Mouse (Mus musculus): ENCODE results near the gene Gm8909. TPM values are rescaled to one million over a fixed set of nuclear protein-coding genes. Genes with fewer than 3 reads are reported as not detected.

The Gm8909 gene
- not detected in 2 replicates for polyA plus RNA-seq (2012; rRNA removed)
- polyA plus RNA-seq (2014; fragmentation: Nextera tagmentation; extraction: Ambion mirVana), result not detected in 2 replicates

GRCm38 (mm10) chr17:36168039-36168652, at the start of gene Gm8909:
TSS of gene Gm8909 (minus strand) at chr17:36168537.
- Histone ChIP-seq H3K4me1 (replicated peaks; ENCODE audit: control insufficient read depth in 2 of 2, insufficient read depth in 2 of 2, low read length in 1 of 2) (no peaks in the 10 kb centered on the region), H3K9ac (replicated peaks) (no peak within 1 kb of the TSS), H3K4me3 (ENCODE audit: insufficient read depth in 1 of 2, low read depth in 2 of 2, low read length in 2 of 2) (peak within 1 kb of the TSS; percentile 36 to 48), H3K9me3 (ENCODE audit: control insufficient read depth, low read length) (no peaks in the 10 kb centered on the region), H3K4me2 (ENCODE audit: low read depth) (peak within 1 kb of the TSS; percentile 58), H3K27ac (no peak within 1 kb of the TSS), H3K36me3 (replicated peaks; ENCODE audit: control insufficient read depth, insufficient read depth, low read depth) (no peaks in the 10 kb centered on the region), H3K27me3 (ENCODE audit: control insufficient read depth, insufficient read depth, low read length) (peaks cover 46% of the 10 kb centered on the region)
- no peak for TF ChIP-seq CTCF (IDR thresholded peaks at IDR 0.05; ENCODE audit: low read depth)
- no peak for TF ChIP-seq EP300 (IDR thresholded peaks at IDR 0.05; ENCODE audit: low read depth)
- 2% methylated on average over 62 of the region's 63 CpGs for WGBS (ENCODE audit: insufficient replicate concordance)
- ATAC-seq (ENCODE audit: insufficient read depth) (no peak), DNase-seq (ENCODE audit: low read depth in 3 of 3, low spot score in 3 of 3) (no peak)

GRCm38 (mm10) chr17:36215586-36215985, 47.2 kb upstream of the Gm8909 start:
- H3K27me3 ChIP-seq (ENCODE audit: control insufficient read depth, insufficient read depth, low read length), result peaks cover 26% of the 10 kb centered on the region
- ATAC-seq (ENCODE audit: insufficient read depth) (no peak), DNase-seq (ENCODE audit: low read depth in 3 of 3, low spot score in 3 of 3) (no peak)
- H3K4me2 ChIP-seq (ENCODE audit: low read depth), result no peak overlapping the region
- TF ChIP-seq CTCF (IDR thresholded peaks at IDR 0.05; ENCODE audit: low read depth) (no peak), EP300 (IDR thresholded peaks at IDR 0.05; ENCODE audit: low read depth) (no peak)
- H3K9me3 ChIP-seq (ENCODE audit: control insufficient read depth, low read length), result no peaks in the 10 kb centered on the region
- H3K9ac ChIP-seq (replicated peaks), result no peak overlapping the region
- no peaks in the 10 kb centered on the region for H3K36me3 ChIP-seq (replicated peaks; ENCODE audit: control insufficient read depth, insufficient read depth, low read depth)
- no peak overlapping the region for H3K4me3 ChIP-seq (ENCODE audit: insufficient read depth in 1 of 2, low read depth in 2 of 2, low read length in 2 of 2)
- H3K4me1 ChIP-seq (replicated peaks; ENCODE audit: control insufficient read depth in 2 of 2, insufficient read depth in 2 of 2, low read length in 1 of 2), result no peaks in the 10 kb centered on the region
- H3K27ac ChIP-seq, result no peak overlapping the region
- 4% methylated on average over 20 of the region's 20 CpGs for WGBS (ENCODE audit: insufficient replicate concordance)

- Histone ChIP-seq H3K36me3 (replicated peaks; ENCODE audit: control insufficient read depth, insufficient read depth, low read depth) (no peaks in the 10 kb centered on the region), H3K27ac (no peak overlapping the region), H3K27me3 (ENCODE audit: control insufficient read depth, insufficient read depth, low read length) (peaks cover 15% of the 10 kb centered on the region), H3K4me2 (ENCODE audit: low read depth) (no peak overlapping the region), H3K4me1 (replicated peaks; ENCODE audit: control insufficient read depth in 2 of 2, insufficient read depth in 2 of 2, low read length in 1 of 2) (no peaks in the 10 kb centered on the region), H3K4me3 (ENCODE audit: insufficient read depth in 1 of 2, low read depth in 2 of 2, low read length in 2 of 2) (no peak overlapping the region), H3K9me3 (ENCODE audit: control insufficient read depth, low read length) (no peaks in the 10 kb centered on the region), H3K9ac (replicated peaks) (no peak overlapping the region)
- ATAC-seq (ENCODE audit: insufficient read depth), result no peak
- no peak for DNase-seq (ENCODE audit: low read depth in 3 of 3, low spot score in 3 of 3)
- TF ChIP-seq EP300 (IDR thresholded peaks at IDR 0.05; ENCODE audit: low read depth) (no peak), CTCF (IDR thresholded peaks at IDR 0.05; ENCODE audit: low read depth) (no peak)
These were observed 38.5 kb upstream of the Gm8909 start for GRCm38 (mm10) chr17:36206846-36207245.

- ATAC-seq (ENCODE audit: insufficient read depth), result no peak
- H3K4me2 ChIP-seq (ENCODE audit: low read depth), result peak overlapping the region; percentile 53
- no peak overlapping the region for H3K9ac ChIP-seq (replicated peaks)
- H3K4me3 ChIP-seq (ENCODE audit: insufficient read depth in 1 of 2, low read depth in 2 of 2, low read length in 2 of 2), result peak overlapping the region; percentile 18 to 23
- WGBS (ENCODE audit: insufficient replicate concordance), result under 1% methylated on average over 41 of the region's 41 CpGs
- H3K27ac ChIP-seq, result no peak overlapping the region
- H3K9me3 ChIP-seq (ENCODE audit: control insufficient read depth, low read length), result no peaks in the 10 kb centered on the region
- no peak for DNase-seq (ENCODE audit: low read depth in 3 of 3, low spot score in 3 of 3)
- H3K27me3 ChIP-seq (ENCODE audit: control insufficient read depth, insufficient read depth, low read length), result peaks cover 15% of the 10 kb centered on the region
- no peaks in the 10 kb centered on the region for H3K36me3 ChIP-seq (replicated peaks; ENCODE audit: control insufficient read depth, insufficient read depth, low read depth)
- no peaks in the 10 kb centered on the region for H3K4me1 ChIP-seq (replicated peaks; ENCODE audit: control insufficient read depth in 2 of 2, insufficient read depth in 2 of 2, low read length in 1 of 2)
- TF ChIP-seq EP300 (IDR thresholded peaks at IDR 0.05; ENCODE audit: low read depth) (no peak), CTCF (IDR thresholded peaks at IDR 0.05; ENCODE audit: low read depth) (no peak)
These were observed 37.5 kb upstream of the Gm8909 start for GRCm38 (mm10) chr17:36205862-36206261.

GRCm38 (mm10) chr17:36205456-36205855, 37.1 kb upstream of the Gm8909 start:
- H3K9me3 ChIP-seq (ENCODE audit: control insufficient read depth, low read length), result no peaks in the 10 kb centered on the region
- H3K9ac ChIP-seq (replicated peaks), result no peak overlapping the region
- no peaks in the 10 kb centered on the region for H3K36me3 ChIP-seq (replicated peaks; ENCODE audit: control insufficient read depth, insufficient read depth, low read depth)
- H3K27me3 ChIP-seq (ENCODE audit: control insufficient read depth, insufficient read depth, low read length), result peaks cover 15% of the 10 kb centered on the region
- ATAC-seq (ENCODE audit: insufficient read depth) (no peak), DNase-seq (ENCODE audit: low read depth in 3 of 3, low spot score in 3 of 3) (no peak)
- H3K4me1 ChIP-seq (replicated peaks; ENCODE audit: control insufficient read depth in 2 of 2, insufficient read depth in 2 of 2, low read length in 1 of 2), result no peaks in the 10 kb centered on the region
- under 1% methylated on average over 15 of the region's 15 CpGs for WGBS (ENCODE audit: insufficient replicate concordance)
- H3K4me2 ChIP-seq (ENCODE audit: low read depth), result peak overlapping the region; percentile 53
- no peak overlapping the region for H3K27ac ChIP-seq
- TF ChIP-seq CTCF (IDR thresholded peaks at IDR 0.05; ENCODE audit: low read depth), result no peak
- no peak for TF ChIP-seq EP300 (IDR thresholded peaks at IDR 0.05; ENCODE audit: low read depth)
- H3K4me3 ChIP-seq (ENCODE audit: insufficient read depth in 1 of 2, low read depth in 2 of 2, low read length in 2 of 2), result peak overlapping the region; percentile 18 to 23
